Mouse (Mus musculus): ENCODE data around the gene BC100530.
"Not testable (repeated sequence)": the region's sequence is repeated elsewhere in the genome, so short reads cannot be mapped to it uniquely, and the experiment has no call there.

Gene BC100530

DNA sequence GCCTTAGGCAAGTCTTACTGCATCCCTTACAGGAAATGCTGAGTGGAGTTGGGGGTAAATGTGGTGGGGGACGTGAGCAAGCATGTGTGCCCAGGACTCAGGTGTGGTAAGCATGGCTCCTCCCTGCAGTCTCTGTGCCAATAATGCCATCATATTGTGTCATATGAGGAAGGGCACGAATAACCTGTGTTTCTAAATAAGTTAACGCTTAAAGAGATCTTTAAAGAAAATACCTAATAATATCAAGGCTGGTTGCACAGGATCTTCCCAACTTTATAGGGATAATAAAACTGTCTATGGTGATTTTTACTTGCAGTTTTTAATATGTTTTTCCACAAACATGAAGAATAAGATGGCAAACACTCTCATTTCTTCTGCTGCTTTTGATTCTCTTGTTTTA, at the start of gene BC100530:
TSS of gene BC100530 (minus strand) at position 101 of the 400 bp plus-strand sequence.
- not testable (repeated sequence) for DNase-seq (ENCODE audit: low read depth, low spot score)

GRCm38 (mm10) chr16:36408357-36408756, 40.8 kb upstream of the BC100530 start, which contains the start of gene Stfa2:
Stfa2 (minus strand) TSS chr16:36408457.
- no peak for DNase-seq (ENCODE audit: low read depth, low spot score)

DNA sequence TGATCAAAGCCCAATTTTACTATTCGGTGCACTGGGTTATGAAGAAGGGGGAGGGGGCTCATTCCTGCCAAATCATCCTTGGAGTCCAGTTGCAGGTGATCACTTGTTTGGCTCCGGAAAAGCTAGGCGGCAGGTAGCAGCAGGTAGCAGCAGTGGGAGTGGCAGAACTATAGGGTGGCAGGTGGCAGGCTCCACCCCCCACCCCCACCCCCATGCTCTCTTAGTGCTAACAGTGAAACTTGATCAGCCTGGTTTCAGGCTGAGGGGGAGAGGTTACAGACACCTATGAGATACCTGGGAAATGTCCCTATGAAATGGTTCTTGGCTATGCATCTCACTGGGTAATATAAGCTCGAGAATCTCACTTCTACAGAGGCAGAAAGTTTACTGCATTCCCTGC, 21.5 kb upstream of the BC100530 start:
- no peak for DNase-seq (ENCODE audit: low read depth, low spot score)

GRCm38 (mm10) chr16:36337171-36337570, 30.4 kb downstream of the BC100530 start:
- no peak for DNase-seq (ENCODE audit: low read depth, low spot score)

GRCm38 (mm10) chr16:36334232-36334631, 33.3 kb downstream of the BC100530 start, which contains the start of gene BC117090:
BC117090 (minus strand) TSS chr16:36334332.
- DNase-seq (ENCODE audit: low read depth, low spot score), result no peak

GRCm38 (mm10) chr16:36319286-36319685, 48.3 kb downstream of the BC100530 start:
- no peak for DNase-seq (ENCODE audit: low read depth, low spot score)

GRCm38 (mm10) chr16:36316111-36316510, 51.4 kb downstream of the BC100530 start:
- DNase-seq (ENCODE audit: low read depth, low spot score), result not testable (repeated sequence)
